Mouse (Mus musculus): ENCODE results near the gene Vmn2r43. TPM values are rescaled to one million over a fixed set of nuclear protein-coding genes. Genes with fewer than 3 reads are reported as not detected.

Vmn2r43 gene
- not detected for polyA plus RNA-seq (2014; fragmentation: Illumina TruSeq; extraction: RNeasy Lipid Tissue Mini Kit (QIAGEN cat#74804); ENCODE audit: low read depth, low replicate concordance)

GRCm38 (mm10) chr7:8260499-8260898, at the start of gene Vmn2r43:
TSS of gene Vmn2r43 (minus strand) at chr7:8260599.

DNA sequence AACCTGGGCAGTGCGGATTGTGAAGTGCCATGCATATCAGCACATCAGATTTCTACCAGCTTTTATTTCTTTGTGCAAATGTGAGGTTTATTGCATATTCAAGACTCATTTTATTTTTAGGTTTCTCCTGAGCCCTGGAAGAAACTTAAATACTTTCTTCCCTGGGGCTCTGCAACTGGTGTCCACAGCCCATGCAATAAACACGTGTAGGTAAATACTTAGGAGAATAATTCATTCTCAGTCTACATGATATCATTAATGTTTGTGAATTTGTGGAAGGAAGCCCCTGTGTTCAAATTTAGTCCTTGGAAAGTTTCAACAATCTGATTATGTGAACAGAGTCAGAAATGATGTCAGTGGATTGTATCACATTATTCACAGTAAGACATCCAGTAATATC, 60.2 kb downstream of the Vmn2r43 start, which contains the start of gene Vmn2r42:
Vmn2r42 (minus strand) TSS at position 101 of the 400 bp plus-strand sequence.

Other genes with a start within 250 kb of the Vmn2r43 start
- gene Vmn2r41, start 98.9 kb downstream of the Vmn2r43 start, polyA plus RNA-seq (2014; fragmentation: Illumina TruSeq; extraction: RNeasy Lipid Tissue Mini Kit (QIAGEN cat#74804); ENCODE audit: low read depth, low replicate concordance), result not detected
- not detected for gene Vmn2r42, start 60.3 kb downstream of the Vmn2r43 start, polyA plus RNA-seq (2014; fragmentation: Illumina TruSeq; extraction: RNeasy Lipid Tissue Mini Kit (QIAGEN cat#74804); ENCODE audit: low read depth, low replicate concordance)
- not detected for gene Vmn2r44, start 122.7 kb upstream of the Vmn2r43 start, polyA plus RNA-seq (2014; fragmentation: Illumina TruSeq; extraction: RNeasy Lipid Tissue Mini Kit (QIAGEN cat#74804); ENCODE audit: low read depth, low replicate concordance)
- not detected for gene Vmn2r45, start 228.5 kb upstream of the Vmn2r43 start, polyA plus RNA-seq (2014; fragmentation: Illumina TruSeq; extraction: RNeasy Lipid Tissue Mini Kit (QIAGEN cat#74804); ENCODE audit: low read depth, low replicate concordance)